Mouse (Mus musculus) embryonic fibroblast, embryonic 13.5 days (primary cell): ENCODE results near the gene Cd302. TPM values are rescaled to one million over a fixed set of nuclear protein-coding genes. Genes with fewer than 3 reads are reported as not detected.

ENCODE experiments used
- H3K27ac ChIP-seq: 2 replicates; pipeline ENCODE4 v1.5.1; 2012; ENCODE audit warnings: low read length, control low read depth, inconsistent platforms; ENCODE audit not compliant: insufficient read depth
- H3K4me1 ChIP-seq: 2 replicates; pipeline ENCODE4 v1.6.1; 2011; ENCODE audit warnings: low read length; ENCODE audit not compliant: control insufficient read depth, insufficient read depth
- H3K4me3 ChIP-seq: 2 replicates; pipeline ENCODE4 v1.5.1; 2011; ENCODE audit warnings: mild to moderate bottlenecking, control low read depth, low read length; ENCODE audit not compliant: insufficient read depth
- CTCF ChIP-seq: IDR thresholded peaks from 2 replicates; pipeline ENCODE4 v1.5.1; 2011; ENCODE audit warnings: mild to moderate bottlenecking, control low read depth, low read length, moderate library complexity, borderline replicate concordance; ENCODE audit not compliant: insufficient read depth
- POLR2A ChIP-seq: IDR thresholded peaks from 2 replicates; pipeline ENCODE4 v1.6.1; 2011; ENCODE audit warnings: low read depth, mild to moderate bottlenecking, control low read depth, low read length, moderate library complexity
- polyA plus RNA-seq: library from polyadenylated mRNA; stranded (reverse); fragments of >200 nt; gene quantifications from 2 replicates; pipeline ENCODE4 v1.2.4, GENCODE M21; 2011; ENCODE audit warnings: low read depth; ENCODE audit not compliant: missing spikeins, insufficient read length

The Cd302 gene
- polyA plus RNA-seq, 1 experiment, result 40.8 TPM

GRCm38 (mm10) chr2:60260621-60261350 is 23.5 kb downstream of the Cd302 start:
- Histone ChIP-seq H3K4me3 (no peak overlapping the region), H3K27ac (no peak overlapping the region), H3K4me1 (no peaks in the 10 kb centered on the region)
- TF ChIP-seq CTCF (no peak), POLR2A (no peak)

DNA sequence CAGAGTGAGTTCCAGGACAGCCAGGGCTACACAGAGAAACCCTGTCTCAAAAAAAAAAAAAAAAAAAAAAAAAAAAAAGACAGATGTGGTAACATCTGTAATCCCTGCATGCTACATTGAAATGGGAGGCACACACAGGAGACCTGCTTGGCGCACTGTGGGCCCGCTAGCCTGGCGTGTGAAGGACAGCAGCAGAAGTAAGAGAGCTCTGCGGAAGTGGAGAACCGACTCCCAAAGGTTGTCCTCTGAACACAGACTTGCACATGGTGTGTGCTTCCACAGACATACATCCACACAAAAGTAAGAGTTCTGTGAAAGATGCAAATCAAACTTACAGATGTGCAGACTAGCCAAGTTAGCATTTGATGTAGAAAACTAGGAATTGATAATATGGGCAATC is 25.1 kb downstream of the Cd302 start:
- TF ChIP-seq POLR2A, result no peak
- TF ChIP-seq CTCF, result no peak
- Histone ChIP-seq H3K4me1 (no peaks in the 10 kb centered on the region), H3K27ac (no peak overlapping the region), H3K4me3 (no peak overlapping the region)

DNA sequence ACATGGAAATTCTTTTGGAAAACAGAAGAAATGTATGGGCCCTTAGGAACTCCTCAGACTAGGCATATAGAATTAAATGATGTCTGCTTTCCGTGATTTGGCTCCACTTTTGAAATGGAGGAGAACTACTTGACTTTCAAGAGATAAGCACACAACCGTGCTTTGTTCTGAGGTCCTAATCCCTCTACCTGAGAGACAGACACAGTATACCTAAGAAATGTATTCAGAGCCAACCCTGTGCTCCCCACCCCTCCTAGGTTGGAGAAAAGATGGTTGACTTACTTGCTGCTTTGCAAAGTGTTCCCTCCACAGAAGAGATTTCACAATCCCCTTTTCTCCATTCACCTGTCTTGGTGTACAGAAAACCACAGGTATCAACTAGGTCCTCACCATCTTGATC is 27.5 kb downstream of the Cd302 start:
- Histone ChIP-seq H3K4me1 (no peaks in the 10 kb centered on the region), H3K27ac (no peak overlapping the region), H3K4me3 (no peak overlapping the region)
- no peak for TF ChIP-seq CTCF
- TF ChIP-seq POLR2A, result no peak

DNA sequence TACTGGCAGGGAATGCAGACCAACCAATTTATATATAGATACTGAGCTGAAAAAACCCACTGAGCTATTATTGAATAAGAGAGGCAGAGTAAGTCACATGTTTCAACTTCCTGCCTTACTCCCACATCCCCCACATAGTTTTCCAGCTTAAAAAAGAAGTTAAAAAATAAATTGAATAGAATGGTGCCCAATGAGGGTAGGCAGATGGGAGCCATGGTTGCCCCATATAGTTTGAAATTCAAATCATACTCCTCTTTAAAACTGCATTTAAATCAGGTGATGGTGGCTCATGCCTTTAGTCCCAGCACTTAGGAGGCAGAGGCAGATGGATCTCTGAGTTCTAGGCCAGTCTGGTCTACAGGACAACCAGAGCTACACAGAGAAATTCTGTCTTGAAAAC is 30.8 kb downstream of the Cd302 start:
- no peak overlapping the region for H3K4me3 ChIP-seq
- H3K27ac ChIP-seq, result no peak overlapping the region
- TF ChIP-seq CTCF (no peak), POLR2A (no peak)
- no peaks in the 10 kb centered on the region for H3K4me1 ChIP-seq

GRCm38 (mm10) chr2:60252782-60253181 is 31.5 kb downstream of the Cd302 start:
- TF ChIP-seq CTCF (no peak), POLR2A (no peak)

GRCm38 (mm10) chr2:60234506-60234905 is 49.8 kb downstream of the Cd302 start:
- Histone ChIP-seq H3K4me3 (no peak overlapping the region), H3K27ac (no peak overlapping the region), H3K4me1 (no peaks in the 10 kb centered on the region)
- no peak for TF ChIP-seq POLR2A
- TF ChIP-seq CTCF, result no peak

More at GRCm38 (mm10) chr2:60252782-60253181, 31.5 kb downstream of the Cd302 start:
- no peaks in the 10 kb centered on the region for H3K4me1 ChIP-seq
- no peak overlapping the region for H3K27ac ChIP-seq
- no peak overlapping the region for H3K4me3 ChIP-seq

DNA sequence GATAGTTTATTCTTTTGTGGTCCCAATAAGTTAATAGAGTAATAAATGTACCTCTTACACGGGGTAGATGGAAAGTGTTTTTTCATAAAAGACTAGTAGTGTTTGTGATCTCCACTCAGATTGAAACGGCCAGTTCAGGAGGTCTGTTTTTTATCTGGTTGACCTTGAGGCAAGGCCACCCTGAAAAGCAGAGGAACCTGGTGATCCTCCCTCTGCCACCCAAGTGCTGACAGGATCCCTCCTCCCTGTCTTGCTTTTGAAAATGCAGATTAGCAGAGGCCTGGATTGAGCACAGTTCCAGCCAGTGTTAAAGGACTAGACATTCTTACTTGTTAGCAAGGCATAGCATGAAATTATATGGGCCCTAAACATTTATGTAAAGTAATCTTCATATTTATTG is 51.1 kb downstream of the Cd302 start:
- no peak for TF ChIP-seq POLR2A
- no peak for TF ChIP-seq CTCF
- Histone ChIP-seq H3K4me3 (no peak overlapping the region), H3K4me1 (no peaks in the 10 kb centered on the region)

GRCm38 (mm10) chr2:60230361-60230760 is 53.9 kb downstream of the Cd302 start:
- no peak overlapping the region for H3K27ac ChIP-seq
- H3K4me3 ChIP-seq, result no peak overlapping the region
- no peak for TF ChIP-seq CTCF
- no peak for TF ChIP-seq POLR2A
- no peaks in the 10 kb centered on the region for H3K4me1 ChIP-seq

More for the DNA sequence above, 51.1 kb downstream of the Cd302 start:
- no peak overlapping the region for H3K27ac ChIP-seq

- Histone ChIP-seq H3K4me3 (no peak overlapping the region), H3K4me1 (0 out of 2 replicates have a peak, but pooled peaks cover 1% of the 10 kb centered on the region), H3K27ac (no peak overlapping the region)
- no peak for TF ChIP-seq POLR2A
- TF ChIP-seq CTCF, result no peak
Observed at GRCm38 (mm10) chr2:60228470-60228869, 55.8 kb downstream of the Cd302 start.

DNA sequence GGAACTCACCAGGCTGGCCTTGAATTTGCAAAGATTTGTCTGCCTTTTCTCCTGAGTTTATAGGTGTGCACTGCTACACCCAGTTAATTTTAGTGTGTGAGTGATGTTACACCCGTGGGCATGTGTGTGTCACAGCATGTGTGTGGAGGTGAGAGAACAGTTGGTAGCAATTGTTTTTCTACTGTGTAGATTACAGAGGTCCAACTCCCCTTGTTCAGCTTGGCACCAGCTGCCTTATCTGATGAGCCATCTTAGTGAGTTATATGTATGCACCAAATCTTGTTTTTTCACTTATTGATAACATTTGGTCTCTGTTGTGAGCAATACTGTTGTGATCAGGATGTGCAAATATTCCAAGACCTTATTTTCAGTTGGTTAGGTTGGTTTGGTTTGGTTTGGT is 60.8 kb downstream of the Cd302 start:
- TF ChIP-seq CTCF (no peak), POLR2A (no peak)
- Histone ChIP-seq H3K27ac (no peak overlapping the region), H3K4me3 (no peak overlapping the region), H3K4me1 (peaks cover 5% of the 10 kb centered on the region; the same call in 1 of the 2 replicates)
